Mouse (Mus musculus): ENCODE measurements at regions not wholly inside any gene's neighbourhood (a gene's known extent, or its start where the extent isn't known, plus 50 kb on each side); places are given as distances from the start of the nearest gene placed in this dataset.
A peak's percentile ranks its signal among the peaks of the same experiment; 100 is the strongest.

GRCm38 (mm10) chr1:91636571-91636970 lies 96.2 kb downstream of the Asb1 start:
- Histone ChIP-seq H3K4me3 (no peak overlapping the region), H3K27ac (no peak overlapping the region)
- intact Hi-C loops (cut with DNase I): no loop called here
- no peak for DNase-seq
- no peak for TF ChIP-seq CTCF (IDR thresholded peaks at IDR 0.05)

- TF ChIP-seq CTCF (IDR thresholded peaks at IDR 0.05): no peak
- intact Hi-C loops (cut with DNase I): no loop called here
These were observed 100.2 kb downstream of the Asb1 start for GRCm38 (mm10) chr1:91640551-91640950.

DNA sequence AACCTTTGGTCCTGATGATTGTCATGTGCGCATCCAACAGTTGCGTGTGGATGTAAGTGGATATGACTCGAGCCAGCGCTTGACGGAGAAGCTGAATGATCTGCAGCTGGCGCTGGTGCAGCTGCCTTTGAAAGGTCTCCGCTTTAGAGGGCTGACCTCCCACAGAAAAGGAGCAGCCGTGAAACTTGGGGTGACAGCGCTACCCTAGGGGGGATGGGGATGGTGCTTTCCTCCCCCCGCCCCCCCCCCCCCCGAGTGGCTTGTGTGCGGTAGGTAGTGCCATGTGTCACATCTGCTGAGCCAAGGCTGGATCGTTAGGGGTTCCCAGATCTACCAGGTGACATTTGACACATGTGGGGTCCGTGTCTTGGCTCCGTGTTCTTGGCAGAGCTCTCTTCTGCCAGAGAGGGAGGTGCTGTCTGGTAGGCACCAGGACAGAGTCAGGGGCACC lies 118.7 kb downstream of the Asb1 start:
- no peak for TF ChIP-seq CTCF (IDR thresholded peaks at IDR 0.05)
- DNase-seq: no peak
- Histone ChIP-seq H3K27ac (no peak overlapping the region), H3K4me3 (no peak overlapping the region)
- intact Hi-C loops (cut with DNase I): no loop called here

More at GRCm38 (mm10) chr1:91640551-91640950, 100.2 kb downstream of the Asb1 start:
- no peak overlapping the region for H3K4me3 ChIP-seq
- no peak overlapping the region for H3K27ac ChIP-seq
- no peak for DNase-seq

DNA sequence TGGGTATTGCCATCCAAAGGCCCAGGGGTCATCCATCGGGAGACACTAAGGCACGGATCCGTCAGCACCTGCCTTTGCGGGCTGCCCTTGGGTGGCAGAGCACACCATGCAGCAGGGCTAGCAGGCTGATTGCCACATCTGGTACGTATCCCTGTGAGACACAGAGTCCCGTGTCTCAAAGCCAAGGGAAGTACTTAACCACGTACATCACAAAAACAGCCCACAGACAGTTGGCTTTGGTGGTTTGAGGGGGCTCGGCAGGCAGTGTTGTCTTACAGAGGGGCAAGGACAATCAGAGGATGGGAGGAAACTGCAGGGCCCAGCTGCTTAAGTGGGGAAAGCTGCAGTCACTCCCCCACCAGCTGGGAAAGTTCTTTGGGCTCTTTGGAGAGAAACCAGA lies 119.1 kb downstream of the Asb1 start:
- Histone ChIP-seq H3K4me3 (no peak overlapping the region), H3K27ac (no peak overlapping the region)
- DNase-seq: no peak
- TF ChIP-seq CTCF (IDR thresholded peaks at IDR 0.05): no peak
- intact Hi-C loops (cut with DNase I): no loop called here

GRCm38 (mm10) chr1:91663289-91663688 lies 122.9 kb downstream of the Asb1 start:
- no peak for TF ChIP-seq CTCF (IDR thresholded peaks at IDR 0.05)
- intact Hi-C loops (cut with DNase I): no loop called here
- Histone ChIP-seq H3K27ac (no peak overlapping the region), H3K4me3 (no peak overlapping the region)
- no peak for DNase-seq

DNA sequence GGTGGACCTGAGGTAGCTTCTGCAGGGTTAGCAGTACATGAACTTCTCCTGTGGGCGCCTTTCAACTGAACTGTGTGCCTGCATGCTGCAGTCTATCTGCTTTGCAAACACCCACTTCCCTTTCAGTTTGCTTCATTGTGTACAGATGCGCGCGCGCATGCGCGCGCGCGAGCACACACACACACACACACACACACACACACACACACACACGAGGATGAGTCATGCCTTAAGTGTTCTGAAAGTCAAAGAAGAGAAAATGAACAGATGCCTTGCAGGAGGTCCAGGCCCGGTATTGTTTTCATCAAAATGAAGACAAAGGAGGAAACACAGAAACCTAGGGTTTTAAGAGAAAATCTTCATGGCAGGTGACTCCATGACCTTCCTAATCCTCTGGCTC lies 124.3 kb downstream of the Asb1 start:
- DNase-seq: no peak
- H3K27ac ChIP-seq: no peak overlapping the region
- no peak overlapping the region for H3K4me3 ChIP-seq
- no peak for TF ChIP-seq CTCF (IDR thresholded peaks at IDR 0.05)
- intact Hi-C loops (cut with DNase I): no loop called here

DNA sequence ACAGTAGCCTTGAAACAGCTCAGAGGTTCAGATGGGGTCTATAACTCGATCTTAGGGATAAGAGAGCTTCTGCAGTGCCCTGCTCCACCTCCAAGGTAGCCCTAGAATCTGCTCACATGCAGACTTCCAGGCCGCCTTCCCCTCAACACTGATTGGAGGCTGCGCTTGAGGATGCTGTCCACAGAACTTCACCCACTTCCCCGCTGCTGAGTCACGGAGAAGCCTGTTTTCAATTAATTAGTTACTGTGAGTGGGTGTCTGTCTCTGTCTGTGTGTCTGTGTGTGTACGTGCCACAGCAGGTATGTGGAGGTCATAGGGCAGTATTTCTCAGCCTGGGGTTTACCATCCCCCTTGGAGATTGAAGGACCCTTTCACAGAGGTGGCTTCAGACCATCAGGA lies 128.2 kb downstream of the Asb1 start:
- no peak for TF ChIP-seq CTCF (IDR thresholded peaks at IDR 0.05)
- H3K4me3 ChIP-seq: no peak overlapping the region
- no peak overlapping the region for H3K27ac ChIP-seq
- no peak for DNase-seq
- intact Hi-C loops (cut with DNase I): no loop called here

GRCm38 (mm10) chr1:91670980-91671379 lies 130.3 kb upstream of the Twist2 start:
- no peak for TF ChIP-seq CTCF (IDR thresholded peaks at IDR 0.05)
- intact Hi-C loops (cut with DNase I): no loop called here
- H3K27ac ChIP-seq: peak overlapping the region; percentile 79
- peak; percentile 71 for DNase-seq
- H3K4me3 ChIP-seq: peak overlapping the region; percentile 16; the same call in 1 of the 2 replicates

DNA sequence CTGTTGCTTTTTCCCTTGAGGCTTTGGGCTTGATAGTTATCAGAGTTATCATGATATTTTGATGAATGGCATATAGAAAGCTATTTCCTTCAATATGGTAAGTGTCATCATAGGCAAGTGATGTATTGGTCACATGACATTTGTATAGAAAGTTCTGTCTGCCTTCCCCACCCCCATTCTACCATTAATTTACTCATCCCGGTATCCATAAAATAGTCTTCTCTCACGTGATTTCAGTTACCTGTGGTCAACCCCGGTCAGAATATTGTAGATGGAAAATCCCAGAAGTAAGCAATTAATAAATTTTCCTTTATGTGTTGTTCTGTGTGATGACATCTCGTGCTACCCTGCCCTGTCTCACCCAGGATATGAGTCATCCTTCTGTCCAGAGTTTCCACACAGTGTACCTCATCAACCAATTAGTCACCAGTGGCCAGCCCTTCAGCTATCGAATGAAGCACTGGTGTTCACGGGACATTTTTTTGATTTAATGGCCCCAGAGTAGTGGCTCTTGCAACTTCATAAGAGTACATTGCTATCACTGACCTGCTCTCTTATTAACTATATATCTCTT lies 127.1 kb upstream of the Twist2 start:
- DNase-seq: no peak
- intact Hi-C loops (cut with DNase I): no loop called here
- H3K4me3 ChIP-seq: no peak overlapping the region
- H3K27ac ChIP-seq: no peak overlapping the region
- TF ChIP-seq CTCF (IDR thresholded peaks at IDR 0.05): no peak

GRCm38 (mm10) chr1:91677062-91677461 lies 124.2 kb upstream of the Twist2 start:
- no peak overlapping the region for H3K4me3 ChIP-seq
- H3K27ac ChIP-seq: no peak overlapping the region
- TF ChIP-seq CTCF (IDR thresholded peaks at IDR 0.05): no peak
- intact Hi-C loops (cut with DNase I): no loop called here
- DNase-seq: no peak

DNA sequence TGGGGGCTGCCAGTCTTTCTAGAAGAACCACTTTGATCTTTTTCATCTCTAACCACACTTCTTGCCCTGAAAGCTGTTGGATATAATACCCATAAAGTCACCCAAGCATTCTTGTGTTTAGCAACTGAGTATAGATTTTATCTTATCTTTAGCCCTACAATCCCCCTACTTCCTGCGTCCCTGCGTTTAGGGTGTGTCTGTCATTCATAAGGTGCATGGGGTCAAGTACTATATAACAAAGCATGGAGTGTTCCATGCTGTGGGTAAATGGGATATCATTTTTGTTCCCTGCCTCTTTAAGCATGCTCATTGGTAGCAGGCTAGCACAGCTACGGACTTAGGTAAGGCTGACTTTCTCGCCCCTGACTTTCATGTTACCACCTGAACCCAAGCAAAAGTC lies 122.5 kb upstream of the Twist2 start:
- no peak for DNase-seq
- intact Hi-C loops (cut with DNase I): no loop called here
- Histone ChIP-seq H3K27ac (no peak overlapping the region), H3K4me3 (no peak overlapping the region)
- no peak for TF ChIP-seq CTCF (IDR thresholded peaks at IDR 0.05)

- no peak for TF ChIP-seq CTCF (IDR thresholded peaks at IDR 0.05)
- Histone ChIP-seq H3K27ac (no peak overlapping the region), H3K4me3 (no peak overlapping the region)
- no peak for DNase-seq
- intact Hi-C loops (cut with DNase I): no loop called here
These were observed 116.2 kb upstream of the Twist2 start for GRCm38 (mm10) chr1:91685031-91685430.

GRCm38 (mm10) chr1:91685789-91686188 lies 115.5 kb upstream of the Twist2 start:
- Histone ChIP-seq H3K27ac (no peak overlapping the region), H3K4me3 (no peak overlapping the region)
- TF ChIP-seq CTCF (IDR thresholded peaks at IDR 0.05): no peak
- DNase-seq: no peak
- intact Hi-C loops (cut with DNase I): no loop called here

DNA sequence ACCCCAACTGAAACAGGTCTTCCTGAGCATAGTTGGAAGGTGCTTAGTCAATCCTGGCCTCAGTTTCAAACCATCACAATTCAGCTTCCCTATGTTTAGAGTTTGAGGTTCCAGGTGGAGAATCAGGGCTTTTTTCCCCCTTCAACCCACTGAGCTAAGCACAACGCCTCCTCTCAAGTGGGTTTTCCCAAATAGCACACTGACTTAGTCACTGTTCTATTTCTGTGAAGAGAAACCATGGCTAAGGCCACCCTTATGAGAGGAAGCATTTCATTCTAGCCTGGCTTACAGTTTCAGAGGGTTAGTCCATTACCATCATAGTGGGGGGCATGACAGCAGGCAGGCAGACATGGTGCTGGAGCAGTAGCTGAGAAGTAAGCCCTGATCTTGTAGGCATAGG lies 109.7 kb upstream of the Twist2 start:
- Histone ChIP-seq H3K4me3 (no peak overlapping the region), H3K27ac (no peak overlapping the region)
- TF ChIP-seq CTCF (IDR thresholded peaks at IDR 0.05): no peak
- no peak for DNase-seq
- intact Hi-C loops (cut with DNase I): no loop called here

All from gastrocnemius, adult 2 months (tissue).